Mouse (Mus musculus) cerebellum, adult 2 months (tissue): Measurements from ENCODE around the gene Tbc1d8b. TPM values are rescaled to one million over a fixed set of nuclear protein-coding genes. Genes with fewer than 3 reads are reported as not detected.

ENCODE experiments used
- DNase-seq, 2 experiments: peaks; one replicate each; pipeline ENCODE4 v3.0.0; 2021
- H3K27ac ChIP-seq: fragments of 200-500 bp; 2 replicates; pipeline ENCODE4 v1.5.1; 2012; ENCODE audit warnings: low read length, control low read depth, inconsistent platforms; ENCODE audit not compliant: insufficient read depth
- H3K27me3 ChIP-seq: fragments of 200-500 bp; 2 replicates; pipeline ENCODE4 v1.6.1; 2012; ENCODE audit warnings: inconsistent platforms, mild to moderate bottlenecking, low read length, moderate library complexity; ENCODE audit not compliant: control insufficient read depth, insufficient read depth
- H3K4me1 ChIP-seq: fragments of 200-500 bp; 2 replicates; pipeline ENCODE4 v1.6.1; 2011; ENCODE audit warnings: low read length; ENCODE audit not compliant: control insufficient read depth, insufficient read depth
- H3K4me3 ChIP-seq: fragments of 200-500 bp; replicated peaks from 2 replicates; pipeline ENCODE3; 2011; ENCODE audit warnings: mild to moderate bottlenecking, low read depth, low read length, control low read depth; ENCODE audit not compliant: insufficient read depth
- CTCF ChIP-seq: fragments of 200-500 bp; IDR thresholded peaks from 2 replicates; pipeline ENCODE4 v1.5.1; 2011; ENCODE audit warnings: low read depth, mild to moderate bottlenecking, control low read depth, low read length, moderate library complexity, borderline replicate concordance; ENCODE audit not compliant: insufficient read depth
- POLR2A ChIP-seq: fragments of 200-500 bp; IDR thresholded peaks from 2 replicates; pipeline ENCODE4 v1.6.1; 2011; ENCODE audit warnings: low read length, control low read depth, borderline replicate concordance; ENCODE audit not compliant: insufficient read depth
- WGBS: fragments of 180-500 bp; shearing (Covaris S2); methylation state at CpG from one replicate; pipeline ENCODE4 v1.1.7; 2018; 5-methylcytosine and 5-hydroxymethylcytosine counted together
- polyA plus RNA-seq: library from polyadenylated mRNA; depleted of rRNA; stranded (reverse); fragments of >200 nt; gene quantifications from 2 replicates; pipeline ENCODE4 v1.2.3, GENCODE M21; 2012; rRNA removed

Gene Tbc1d8b
- polyA plus RNA-seq, 1 experiment, result 3.1 TPM

DNA sequence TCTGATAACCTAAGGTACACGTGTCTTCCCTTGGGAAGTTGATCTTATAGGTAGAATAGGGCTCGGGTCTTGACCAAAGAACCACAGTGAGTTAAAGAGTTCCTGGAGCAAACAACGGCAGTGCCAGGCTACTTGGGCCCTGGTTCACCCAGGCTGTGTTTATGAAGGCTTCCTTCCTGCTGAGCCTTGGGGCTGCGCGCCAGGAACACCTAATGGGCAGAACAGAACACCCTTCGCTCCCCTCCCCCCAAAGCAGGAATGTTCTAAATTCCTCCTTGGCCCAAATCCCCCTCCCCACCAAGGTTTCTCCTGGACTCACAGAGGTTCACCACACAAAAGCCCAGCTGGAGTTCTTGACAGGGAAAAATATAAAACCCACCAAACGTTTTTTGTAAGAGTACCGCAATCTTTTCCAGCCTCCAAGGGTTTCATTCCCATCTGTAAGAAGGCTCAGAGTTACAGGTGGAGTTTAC lies 115.6 kb downstream of the Tbc1d8b start, which contains the start of gene Cldn2:
TSS of gene Cldn2 (plus strand) at position 423 of the 473 bp plus-strand sequence.
- H3K4me1 ChIP-seq, result no peaks in the 10 kb centered on the region
- WGBS, result 70% methylated on average over 8 of the region's 8 CpGs
- no peak within 1 kb of the TSS for H3K4me3 ChIP-seq
- H3K27ac ChIP-seq, result no peak within 1 kb of the TSS
- DNase-seq, result no peak
- TF ChIP-seq POLR2A (no peak), CTCF (no peak)
- H3K27me3 ChIP-seq, result no peaks in the 10 kb centered on the region

Other genes with a start within 250 kb of the Tbc1d8b start
- gene D330045A20Rik, start 204.6 kb upstream of the Tbc1d8b start, polyA plus RNA-seq, result 0.05 TPM in 2 replicates
- 15.7 and 16.7 TPM in 2 replicates for gene Rnf128, start 121.7 kb upstream of the Tbc1d8b start, polyA plus RNA-seq
- not detected in 2 replicates for gene Gm15013, start 29.5 kb downstream of the Tbc1d8b start, polyA plus RNA-seq
- gene Ripply1, start 97.4 kb downstream of the Tbc1d8b start, polyA plus RNA-seq, result 0.33 and 0.46 TPM in 2 replicates
- gene Cldn2, start 115.8 kb downstream of the Tbc1d8b start, polyA plus RNA-seq, result 1.1 and 2.6 TPM in 2 replicates
- 6.6 and 7.0 TPM in 2 replicates for gene Morc4, start 186.7 kb downstream of the Tbc1d8b start, polyA plus RNA-seq